Mouse (Mus musculus) C2C12 (cell line): Measurements from ENCODE around the gene Rorc.

Experiments used
- CEBPB ChIP-seq: IDR thresholded peaks from one replicate; pipeline ENCODE4 v1.6.1; 2011; ENCODE audit warnings: low read depth, mild to moderate bottlenecking, control low read depth, moderate library complexity
- CTCF ChIP-seq: IDR thresholded peaks from one replicate; pipeline ENCODE4 v1.5.1; 2011; ENCODE audit not compliant: control insufficient read depth, insufficient read depth, insufficient read length
- FOSL1 ChIP-seq: IDR thresholded peaks from one replicate; pipeline ENCODE4 v1.8.0; 2011; ENCODE audit warnings: mild to moderate bottlenecking, low read length; ENCODE audit not compliant: poor library complexity, insufficient read depth, severe bottlenecking
- MAX ChIP-seq: IDR thresholded peaks from one replicate; pipeline ENCODE4 v1.6.1; 2011; ENCODE audit warnings: mild to moderate bottlenecking, control low read depth
- MYOG ChIP-seq: IDR thresholded peaks from one replicate; pipeline ENCODE4 v1.6.1; 2011; ENCODE audit not compliant: control insufficient read depth, insufficient read length; ENCODE audit errors: extremely low read depth
- USF1 ChIP-seq: IDR thresholded peaks from one replicate; pipeline ENCODE4 v1.6.1; 2011; ENCODE audit warnings: low read depth, mild to moderate bottlenecking, control low read depth, moderate library complexity

GRCm38 (mm10) chr3:94413031-94413679 is 40.6 kb downstream of the Rorc start, which contains the start of gene Tdrkh:
- TF ChIP-seq CTCF (no peak), CEBPB (no peak), MAX (peak; percentile 69), FOSL1 (no peak), USF1 (no peak), MYOG (no peak)
